Mouse (Mus musculus) lung, postnatal 0 days (tissue): ENCODE data around the gene Cops2. TPM values are rescaled to one million over a fixed set of nuclear protein-coding genes. Genes with fewer than 3 reads are reported as not detected.
A peak's percentile ranks its signal among the peaks of the same experiment; 100 is the strongest.

Experiments used
- ATAC-seq: fragments of 200-750 bp; cut with Nextera tagmentation; 2 replicates; pipeline ENCODE4 v1.8.0; 2017; ENCODE audit warnings: moderate library complexity
- DNase-seq: peaks from one replicate; pipeline ENCODE4 v3.0.0-alpha.2; 2016; ENCODE audit warnings: low spot score
- H3K27ac ChIP-seq: fragments of 300-500 bp; sonication (generic); 2 replicates; pipeline ENCODE4 v1.5.1; 2014; ENCODE audit warnings: antibody characterized with exemption, mild to moderate bottlenecking, low read length, mixed read lengths
- H3K27me3 ChIP-seq: fragments of 300-500 bp; sonication (generic); replicated peaks from 2 replicates; pipeline ENCODE4 v1.6.1; 2014; ENCODE audit warnings: low read length, mixed read lengths; ENCODE audit not compliant: insufficient read depth
- H3K36me3 ChIP-seq: fragments of 300-500 bp; sonication (generic); 2 replicates; pipeline ENCODE4 v1.6.1; 2014; ENCODE audit warnings: low read length, mixed read lengths; ENCODE audit not compliant: insufficient read depth
- H3K4me1 ChIP-seq: fragments of 300-500 bp; sonication (generic); 2 replicates; pipeline ENCODE4 v1.6.1; 2014; ENCODE audit warnings: antibody characterized with exemption, low read depth, low read length, mixed read lengths; ENCODE audit not compliant: insufficient read depth
- H3K4me2 ChIP-seq: fragments of 300-500 bp; sonication (generic); replicated peaks from 2 replicates; pipeline ENCODE4 v1.6.1; 2014; ENCODE audit warnings: low read depth, mild to moderate bottlenecking, low read length, moderate library complexity, mixed read lengths
- H3K4me3 ChIP-seq: fragments of 300-500 bp; sonication (generic); 2 replicates; pipeline ENCODE4 v1.5.1; 2014; ENCODE audit warnings: low read depth, low read length
- H3K9ac ChIP-seq: fragments of 300-500 bp; sonication (generic); replicated peaks from 2 replicates; pipeline ENCODE4 v1.6.1; 2014; ENCODE audit warnings: low read depth, mild to moderate bottlenecking
- H3K9me3 ChIP-seq: fragments of 300-500 bp; sonication (generic); 2 replicates; pipeline ENCODE4 v1.6.1; 2016; ENCODE audit warnings: low read length, mixed read lengths
- CTCF ChIP-seq: IDR thresholded peaks from 2 replicates; pipeline ENCODE4 v1.5.1; 2016; ENCODE audit warnings: antibody characterized with exemption, mild to moderate bottlenecking
- EP300 ChIP-seq: IDR thresholded peaks from 2 replicates; pipeline ENCODE4 v1.6.1; 2016; ENCODE audit warnings: antibody characterized with exemption, mild to moderate bottlenecking, control low read depth
- WGBS: fragments of 180-500 bp; shearing (Covaris S2); extraction: QIAGEN DNeasy Blood & Tissue Kit; methylation state at CpG from one replicate; pipeline ENCODE4 v1.1.7; 2014; 5-methylcytosine and 5-hydroxymethylcytosine counted together
- polyA plus RNA-seq: library from polyadenylated mRNA; unstranded; fragments of >200 nt; fragmentation: Nextera tagmentation; extraction: Ambion mirVana; gene quantifications from 2 replicates; pipeline ENCODE4 v1.2.1, GENCODE M21; 2015

Gene Cops2
- polyA plus RNA-seq, 1 experiment from 2014 or later: 36.0 TPM

GRCm38 (mm10) chr2:125788351-125788750 is 70.6 kb downstream of the Cops2 start:
- peaks cover 4% of the 10 kb centered on the region; the same call in 1 of the 2 replicates for H3K4me1 ChIP-seq
- no peaks in the 10 kb centered on the region for H3K36me3 ChIP-seq
- no peak overlapping the region for H3K4me3 ChIP-seq
- TF ChIP-seq CTCF: no peak
- no peak for TF ChIP-seq EP300
- no peak overlapping the region for H3K9ac ChIP-seq
- no peaks in the 10 kb centered on the region for H3K9me3 ChIP-seq
- no peak overlapping the region for H3K4me2 ChIP-seq
- H3K27me3 ChIP-seq: no peaks in the 10 kb centered on the region
- ATAC-seq: no peak
- DNase-seq: no peak
- no peak overlapping the region for H3K27ac ChIP-seq

GRCm38 (mm10) chr2:125785021-125785420 is 73.9 kb downstream of the Cops2 start:
- H3K4me1 ChIP-seq: peaks cover 6% of the 10 kb centered on the region; the same call in 1 of the 2 replicates
- no peaks in the 10 kb centered on the region for H3K9me3 ChIP-seq
- TF ChIP-seq EP300 (no peak), CTCF (no peak)
- no peak overlapping the region for H3K4me2 ChIP-seq
- no peak overlapping the region for H3K27ac ChIP-seq
- H3K36me3 ChIP-seq: no peaks in the 10 kb centered on the region
- 52% methylated on average over 4 of the region's 4 CpGs for WGBS
- H3K27me3 ChIP-seq: no peaks in the 10 kb centered on the region
- no peak for ATAC-seq
- H3K4me3 ChIP-seq: no peak overlapping the region
- no peak for DNase-seq
- no peak overlapping the region for H3K9ac ChIP-seq

- no peak for TF ChIP-seq CTCF
- TF ChIP-seq EP300: no peak
- Histone ChIP-seq H3K4me2 (no peak overlapping the region), H3K27ac (no peak overlapping the region), H3K4me3 (no peak overlapping the region), H3K27me3 (no peaks in the 10 kb centered on the region), H3K36me3 (no peaks in the 10 kb centered on the region), H3K4me1 (peaks cover 6% of the 10 kb centered on the region; the same call in 1 of the 2 replicates), H3K9ac (no peak overlapping the region), H3K9me3 (no peaks in the 10 kb centered on the region)
- 64% methylated on average over 4 of the region's 4 CpGs for WGBS
- ATAC-seq: no peak
- DNase-seq: no peak
Observed at GRCm38 (mm10) chr2:125784392-125784791, 74.5 kb downstream of the Cops2 start.

GRCm38 (mm10) chr2:125783868-125784267 is 75.1 kb downstream of the Cops2 start:
- no peak for DNase-seq
- Histone ChIP-seq H3K9me3 (no peaks in the 10 kb centered on the region), H3K4me1 (peaks cover 6% of the 10 kb centered on the region; the same call in 1 of the 2 replicates), H3K27me3 (no peaks in the 10 kb centered on the region), H3K4me3 (no peak overlapping the region), H3K9ac (no peak overlapping the region), H3K36me3 (no peaks in the 10 kb centered on the region), H3K4me2 (no peak overlapping the region), H3K27ac (no peak overlapping the region)
- WGBS: 47% methylated on average over 4 of the region's 4 CpGs
- TF ChIP-seq CTCF: no peak
- TF ChIP-seq EP300: no peak
- no peak for ATAC-seq

GRCm38 (mm10) chr2:125782719-125783109 is 76.2 kb downstream of the Cops2 start, which contains the start of gene Secisbp2l:
Secisbp2l (minus strand) TSS chr2:125782870.
- peak within 1 kb of the TSS; percentile 64 for H3K4me2 ChIP-seq
- H3K36me3 ChIP-seq: no peaks in the 10 kb centered on the region
- H3K9ac ChIP-seq: peak within 1 kb of the TSS; percentile 88
- no peaks in the 10 kb centered on the region for H3K27me3 ChIP-seq
- H3K27ac ChIP-seq: peak within 1 kb of the TSS; percentile 96
- H3K4me3 ChIP-seq: peak within 1 kb of the TSS; percentile 99
- peaks cover 6% of the 10 kb centered on the region; the same call in 1 of the 2 replicates for H3K4me1 ChIP-seq
- H3K9me3 ChIP-seq: no peaks in the 10 kb centered on the region
- 0 out of 2 replicates have a peak, but pooled peaks have one; percentile 6 for TF ChIP-seq EP300
- 0 out of 2 replicates have a peak, but pooled peaks have one; percentile 9 for TF ChIP-seq CTCF
- under 1% methylated on average over 25 of the region's 28 CpGs for WGBS
- ATAC-seq (peak; percentile 97), DNase-seq (peak; percentile 96)

- peak overlapping the region; percentile 99 for H3K4me3 ChIP-seq
- H3K4me2 ChIP-seq: peak overlapping the region; percentile 64
- no peaks in the 10 kb centered on the region for H3K27me3 ChIP-seq
- no peak for TF ChIP-seq CTCF
- TF ChIP-seq EP300: 0 out of 2 replicates have a peak, but pooled peaks have one; percentile 7
- H3K9ac ChIP-seq: peak overlapping the region; percentile 88
- DNase-seq: peak; percentile 46
- H3K27ac ChIP-seq: peak overlapping the region; percentile 96
- H3K36me3 ChIP-seq: no peaks in the 10 kb centered on the region
- 2% methylated on average over 44 of the region's 44 CpGs for WGBS
- no peaks in the 10 kb centered on the region for H3K9me3 ChIP-seq
- H3K4me1 ChIP-seq: peaks cover 6% of the 10 kb centered on the region; the same call in 1 of the 2 replicates
- ATAC-seq: peak; percentile 1; the same call in 1 of the 2 replicates
Observed at GRCm38 (mm10) chr2:125781978-125782718, 76.8 kb downstream of the Cops2 start.
